Mouse (Mus musculus): Measurements from ENCODE around the gene S100a11. TPM values are rescaled to one million over a fixed set of nuclear protein-coding genes. Genes with fewer than 3 reads are reported as not detected.

S100a11 gene
- total and polyA plus RNA-seq, 3 experiments, result 47.2 to 468 (median 75.2) TPM

- Histone ChIP-seq H3K4me2 (ENCODE audit: insufficient read depth, low read depth, poor library complexity, severe bottlenecking) (no peak overlapping the region), H3K27ac (ENCODE audit: insufficient read depth, low read depth) (no peak overlapping the region), H3K4me1 (ENCODE audit: control insufficient read depth in 1 of 2, insufficient read depth in 2 of 2) (peaks cover 2 to 28% of the 10 kb centered on the region in 2 experiments; a peak in 2 of 4 replicates), H3K36me3 (replicated peaks in 1 of 2; ENCODE audit: control insufficient read depth in 1 of 2, insufficient read depth in 1 of 2, low read length in 1 of 2) (no peaks in the 10 kb centered on the region), H3K4me3 (replicated peaks in 1 of 3; ENCODE audit: low read depth in 2 of 3, low read length in 2 of 3, poor library complexity in 1 of 3) (no peak overlapping the region), H3K9ac (ENCODE audit: insufficient read depth, low read depth) (no peak overlapping the region), H3K27me3 (replicated peaks) (no peaks in the 10 kb centered on the region), H3K79me2 (replicated peaks; ENCODE audit: control insufficient read depth, extremely low read depth, insufficient read depth, poor library complexity, severe bottlenecking) (no peaks in the 10 kb centered on the region), H3K9me3 (replicated peaks; ENCODE audit: low read length) (no peaks in the 10 kb centered on the region)
- dilution Hi-C loops (cut with MboI; ENCODE audit: extremely low pct_ligation_motif_present, extremely low pct_unique_long_range_greater_than_20kb, low sequenced_read_pairs) (no loop called here), in situ Hi-C loops (cut with MboI; ENCODE audit: low pct_ligation_motif_present, low pct_unique_long_range_greater_than_20kb, low sequenced_read_pairs) (loop anchor here (10.0 kb wide), 1 partner anchor 96 kb away; no protein-coding TSS in a partner anchor)
- no peak for TF ChIP-seq TBP (conservative IDR thresholded peaks at IDR 0.05; ENCODE audit: low read depth, low read length)
- TF ChIP-seq E2F4 (IDR thresholded peaks at IDR 0.05; ENCODE audit: insufficient replicate concordance, low read depth, low read length), result no peak
- DNase-seq (ENCODE audit: extremely low read depth), result no peak
Observed at GRCm38 (mm10) chr3:93509301-93509700, 11.0 kb upstream of the S100a11 start.

GRCm38 (mm10) chr3:93511036-93511435, 9.3 kb upstream of the S100a11 start:
- Histone ChIP-seq H3K27ac (ENCODE audit: insufficient read depth, low read depth) (no peak overlapping the region), H3K4me1 (ENCODE audit: control insufficient read depth in 1 of 2, insufficient read depth in 2 of 2) (peaks cover 0 to 14% of the 10 kb centered on the region in 2 experiments; a peak in 2 of 4 replicates), H3K9ac (ENCODE audit: insufficient read depth, low read depth) (no peak overlapping the region), H3K79me2 (replicated peaks; ENCODE audit: control insufficient read depth, extremely low read depth, insufficient read depth, poor library complexity, severe bottlenecking) (no peaks in the 10 kb centered on the region), H3K27me3 (replicated peaks) (peaks cover 2% of the 10 kb centered on the region), H3K4me3 (replicated peaks in 1 of 3; ENCODE audit: low read depth in 2 of 3, low read length in 2 of 3, poor library complexity in 1 of 3) (no peak overlapping the region), H3K4me2 (ENCODE audit: insufficient read depth, low read depth, poor library complexity, severe bottlenecking) (no peak overlapping the region), H3K36me3 (replicated peaks in 1 of 2; ENCODE audit: control insufficient read depth in 1 of 2, insufficient read depth in 1 of 2, low read length in 1 of 2) (no peaks in the 10 kb centered on the region), H3K9me3 (replicated peaks; ENCODE audit: low read length) (no peaks in the 10 kb centered on the region)
- DNase-seq (ENCODE audit: extremely low read depth), result no peak
- dilution Hi-C loops (cut with MboI; ENCODE audit: extremely low pct_ligation_motif_present, extremely low pct_unique_long_range_greater_than_20kb, low sequenced_read_pairs) (no loop called here), in situ Hi-C loops (cut with MboI; ENCODE audit: low pct_ligation_motif_present, low pct_unique_long_range_greater_than_20kb, low sequenced_read_pairs) (no loop called here)
- TF ChIP-seq POLR2A (IDR thresholded peaks at IDR 0.05; ENCODE audit: low read depth, low read length), result no peak
- no peak for TF ChIP-seq CHD2 (IDR thresholded peaks at IDR 0.05; ENCODE audit: low read length)

- Histone ChIP-seq H3K9me3 (replicated peaks; ENCODE audit: low read length) (no peaks in the 10 kb centered on the region), H3K27ac (ENCODE audit: insufficient read depth, low read depth) (no peak overlapping the region), H3K36me3 (replicated peaks in 1 of 2; ENCODE audit: control insufficient read depth in 1 of 2, insufficient read depth in 1 of 2, low read length in 1 of 2) (no peaks in the 10 kb centered on the region), H3K27me3 (replicated peaks) (peaks cover 2% of the 10 kb centered on the region), H3K79me2 (replicated peaks; ENCODE audit: control insufficient read depth, extremely low read depth, insufficient read depth, poor library complexity, severe bottlenecking) (no peaks in the 10 kb centered on the region), H3K4me3 (replicated peaks in 1 of 3; ENCODE audit: low read depth in 2 of 3, low read length in 2 of 3, poor library complexity in 1 of 3) (no peak overlapping the region), H3K9ac (ENCODE audit: insufficient read depth, low read depth) (no peak overlapping the region), H3K4me2 (ENCODE audit: insufficient read depth, low read depth, poor library complexity, severe bottlenecking) (no peak overlapping the region), H3K4me1 (ENCODE audit: control insufficient read depth in 1 of 2, insufficient read depth in 2 of 2) (peaks cover 0 to 6% of the 10 kb centered on the region in 2 experiments; a peak in 2 of 4 replicates)
- DNase-seq (ENCODE audit: extremely low read depth), result no peak
- TF ChIP-seq E2F4 (IDR thresholded peaks at IDR 0.05; ENCODE audit: insufficient replicate concordance, low read depth, low read length), result no peak
- no peak for TF ChIP-seq KAT2A (IDR thresholded peaks at IDR 0.05; ENCODE audit: insufficient replicate concordance, low read length)
- TF ChIP-seq ZMIZ1 (IDR thresholded peaks at IDR 0.05; ENCODE audit: low read depth, low read length), result no peak
- TF ChIP-seq MAX (IDR thresholded peaks at IDR 0.05; ENCODE audit: low read length), result no peak
- no peak for TF ChIP-seq RAD21 (IDR thresholded peaks at IDR 0.05; ENCODE audit: low read depth, low read length)
- TF ChIP-seq GABPA (IDR thresholded peaks at IDR 0.05; ENCODE audit: insufficient replicate concordance, low read depth, low read length), result no peak
- TF ChIP-seq JUN (IDR thresholded peaks at IDR 0.05; ENCODE audit: insufficient read depth, low read depth, low read length), result no peak
- TF ChIP-seq CHD1 (IDR thresholded peaks at IDR 0.05; ENCODE audit: low read depth, low read length), result no peak
- no peak for TF ChIP-seq ETS1 (conservative IDR thresholded peaks at IDR 0.05; ENCODE audit: low read depth, low read length)
- dilution Hi-C loops (cut with MboI; ENCODE audit: extremely low pct_ligation_motif_present, extremely low pct_unique_long_range_greater_than_20kb, low sequenced_read_pairs), result no loop called here
- in situ Hi-C loops (cut with MboI; ENCODE audit: low pct_ligation_motif_present, low pct_unique_long_range_greater_than_20kb, low sequenced_read_pairs), result no loop called here
Observed at GRCm38 (mm10) chr3:93511801-93512200, 8.5 kb upstream of the S100a11 start.

Data from CH12.LX (cell line).